Mouse (Mus musculus) brain, embryonic 14.5 days (tissue): ENCODE results near the gene Fut8.

Experiments used
- CTCF ChIP-seq: fragments of 200-500 bp; IDR thresholded peaks from 2 replicates; pipeline ENCODE4 v1.5.1; 2012; ENCODE audit warnings: inconsistent platforms, mild to moderate bottlenecking, moderate library complexity, borderline replicate concordance; ENCODE audit not compliant: insufficient read depth, insufficient read length; ENCODE audit errors: extremely low read depth
- POLR2A ChIP-seq: fragments of 200-500 bp; IDR thresholded peaks from 2 replicates; pipeline ENCODE4 v1.6.1; 2012; ENCODE audit warnings: mild to moderate bottlenecking, inconsistent platforms, borderline replicate concordance; ENCODE audit not compliant: poor library complexity, insufficient read depth, insufficient read length, severe bottlenecking; ENCODE audit errors: extremely low read depth

GRCm38 (mm10) chr12:77296119-77296518 lies 58.2 kb downstream of the Fut8 start:
- TF ChIP-seq CTCF: no peak
- no peak for TF ChIP-seq POLR2A
